Mouse (Mus musculus) limb, embryonic 15.5 days (tissue): ENCODE data around the gene Grm3. TPM values are rescaled to one million over a fixed set of nuclear protein-coding genes. Genes with fewer than 3 reads are reported as not detected.

Experiments used
- ATAC-seq: fragments of 200-750 bp; cut with Nextera tagmentation; 2 replicates; pipeline ENCODE4 v1.8.0; 2017; ENCODE audit warnings: low read depth, moderate TSS enrichment; ENCODE audit not compliant: insufficient number of reproducible peaks, low FRiP score, low TSS enrichment
- H3K27ac ChIP-seq: fragments of 300-500 bp; sonication (generic); 2 replicates; pipeline ENCODE4 v1.5.1; 2015; ENCODE audit warnings: moderate library complexity, mild to moderate bottlenecking, inconsistent platforms
- H3K27me3 ChIP-seq: fragments of 300-500 bp; sonication (generic); 2 replicates; pipeline ENCODE4 v1.6.1; 2015; ENCODE audit warnings: inconsistent platforms
- H3K36me3 ChIP-seq: fragments of 300-500 bp; sonication (generic); 2 replicates; pipeline ENCODE4 v1.6.1; 2015; ENCODE audit warnings: inconsistent platforms
- H3K4me1 ChIP-seq: fragments of 300-500 bp; sonication (generic); 2 replicates; pipeline ENCODE4 v1.6.1; 2015; ENCODE audit warnings: inconsistent platforms
- H3K4me2 ChIP-seq: fragments of 300-500 bp; sonication (generic); 2 replicates; pipeline ENCODE4 v1.6.1; 2015; ENCODE audit warnings: mild to moderate bottlenecking, inconsistent platforms
- H3K4me3 ChIP-seq: fragments of 300-500 bp; sonication (generic); 2 replicates; pipeline ENCODE4 v1.5.1; 2015; ENCODE audit warnings: mild to moderate bottlenecking, inconsistent platforms
- H3K9ac ChIP-seq: fragments of 300-500 bp; sonication (generic); 2 replicates; pipeline ENCODE4 v1.6.1; 2015; ENCODE audit warnings: inconsistent platforms
- H3K9me3 ChIP-seq: fragments of 300-500 bp; sonication (generic); 2 replicates; pipeline ENCODE4 v1.6.1; 2016; ENCODE audit warnings: inconsistent platforms
- WGBS: fragments of 180-500 bp; shearing (Covaris S2); methylation state at CpG from one replicate; pipeline ENCODE4 v1.1.7; 2015; 5-methylcytosine and 5-hydroxymethylcytosine counted together
- polyA plus RNA-seq: library from polyadenylated mRNA; unstranded; fragments of >200 nt; fragmentation: Nextera tagmentation; extraction: Ambion mirVana; gene quantifications from 2 replicates; pipeline ENCODE4 v1.2.1, GENCODE M21; 2015

Grm3 gene
- polyA plus RNA-seq, 1 experiment from 2014 or later = 0.92 TPM

- no peak overlapping the region for H3K4me2 ChIP-seq
- no peaks in the 10 kb centered on the region for H3K27me3 ChIP-seq
- no peaks in the 10 kb centered on the region for H3K4me1 ChIP-seq
- no peaks in the 10 kb centered on the region for H3K36me3 ChIP-seq
- no peak overlapping the region for H3K27ac ChIP-seq
- WGBS = 69% methylated on average over 3 of the region's 3 CpGs
- no peaks in the 10 kb centered on the region for H3K9me3 ChIP-seq
- ATAC-seq = no peak
- H3K4me3 ChIP-seq = no peak overlapping the region
- no peak overlapping the region for H3K9ac ChIP-seq
These were observed 103.4 kb downstream of the Grm3 start for GRCm38 (mm10) chr5:9621417-9622067.

GRCm38 (mm10) chr5:9579021-9579420, 145.9 kb downstream of the Grm3 start:
- Histone ChIP-seq H3K4me3 (no peak overlapping the region), H3K9ac (no peak overlapping the region), H3K4me2 (no peak overlapping the region), H3K36me3 (no peaks in the 10 kb centered on the region), H3K27ac (no peak overlapping the region), H3K4me1 (no peaks in the 10 kb centered on the region), H3K9me3 (no peaks in the 10 kb centered on the region), H3K27me3 (no peaks in the 10 kb centered on the region)
- WGBS = 31% methylated on average over 2 of the region's 2 CpGs
- ATAC-seq = no peak

- H3K9ac ChIP-seq = no peak overlapping the region
- no peak for ATAC-seq
- no peak overlapping the region for H3K27ac ChIP-seq
- WGBS = 70% methylated on average over 2 of the region's 2 CpGs
- H3K4me3 ChIP-seq = no peak overlapping the region
- no peaks in the 10 kb centered on the region for H3K36me3 ChIP-seq
- no peaks in the 10 kb centered on the region for H3K4me1 ChIP-seq
- H3K27me3 ChIP-seq = no peaks in the 10 kb centered on the region
- no peak overlapping the region for H3K4me2 ChIP-seq
- no peaks in the 10 kb centered on the region for H3K9me3 ChIP-seq
These were observed 146.4 kb downstream of the Grm3 start for GRCm38 (mm10) chr5:9578571-9578970.

- no peak overlapping the region for H3K27ac ChIP-seq
- no peaks in the 10 kb centered on the region for H3K4me1 ChIP-seq
- ATAC-seq = no peak
- no peak overlapping the region for H3K4me2 ChIP-seq
- no peaks in the 10 kb centered on the region for H3K36me3 ChIP-seq
- H3K9me3 ChIP-seq = no peaks in the 10 kb centered on the region
- no peak overlapping the region for H3K4me3 ChIP-seq
- 81% methylated on average over 6 of the region's 6 CpGs for WGBS
- H3K27me3 ChIP-seq = no peaks in the 10 kb centered on the region
- no peak overlapping the region for H3K9ac ChIP-seq
These were observed 154.0 kb downstream of the Grm3 start for GRCm38 (mm10) chr5:9570946-9571345.

GRCm38 (mm10) chr5:9557706-9558105, 167.3 kb downstream of the Grm3 start:
- Histone ChIP-seq H3K36me3 (no peaks in the 10 kb centered on the region), H3K4me2 (no peak overlapping the region), H3K4me3 (no peak overlapping the region), H3K9ac (no peak overlapping the region), H3K27ac (no peak overlapping the region), H3K27me3 (no peaks in the 10 kb centered on the region), H3K9me3 (no peaks in the 10 kb centered on the region), H3K4me1 (no peaks in the 10 kb centered on the region)
- WGBS = 46% methylated on average over 3 of the region's 3 CpGs
- no peak for ATAC-seq

- H3K4me1 ChIP-seq = no peaks in the 10 kb centered on the region
- no peaks in the 10 kb centered on the region for H3K36me3 ChIP-seq
- H3K27me3 ChIP-seq = no peaks in the 10 kb centered on the region
- H3K4me3 ChIP-seq = no peak overlapping the region
- ATAC-seq = no peak
- no peak overlapping the region for H3K4me2 ChIP-seq
- no peaks in the 10 kb centered on the region for H3K9me3 ChIP-seq
- H3K9ac ChIP-seq = no peak overlapping the region
- H3K27ac ChIP-seq = no peak overlapping the region
- WGBS = 24% methylated on average over 8 of the region's 8 CpGs
These were observed 184.0 kb downstream of the Grm3 start for GRCm38 (mm10) chr5:9540822-9541557.

GRCm38 (mm10) chr5:9525507-9525906, 199.5 kb downstream of the Grm3 start:
- no peaks in the 10 kb centered on the region for H3K27me3 ChIP-seq
- H3K27ac ChIP-seq = no peak overlapping the region
- H3K9me3 ChIP-seq = no peaks in the 10 kb centered on the region
- H3K4me2 ChIP-seq = no peak overlapping the region
- H3K4me1 ChIP-seq = no peaks in the 10 kb centered on the region
- 82% methylated on average over 4 of the region's 4 CpGs for WGBS
- ATAC-seq = no peak
- no peaks in the 10 kb centered on the region for H3K36me3 ChIP-seq
- H3K9ac ChIP-seq = no peak overlapping the region
- H3K4me3 ChIP-seq = no peak overlapping the region

GRCm38 (mm10) chr5:9511027-9511426, 213.9 kb downstream of the Grm3 start:
- H3K36me3 ChIP-seq = no peaks in the 10 kb centered on the region
- WGBS = 78% methylated on average over 1 of the region's 1 CpGs
- no peak overlapping the region for H3K4me3 ChIP-seq
- H3K27me3 ChIP-seq = no peaks in the 10 kb centered on the region
- H3K4me2 ChIP-seq = no peak overlapping the region
- no peak overlapping the region for H3K9ac ChIP-seq
- no peak overlapping the region for H3K27ac ChIP-seq
- no peak for ATAC-seq
- no peaks in the 10 kb centered on the region for H3K9me3 ChIP-seq
- H3K4me1 ChIP-seq = no peaks in the 10 kb centered on the region

GRCm38 (mm10) chr5:9497235-9497634, 227.7 kb downstream of the Grm3 start:
- 75% methylated on average over 4 of the region's 4 CpGs for WGBS
- Histone ChIP-seq H3K9me3 (no peaks in the 10 kb centered on the region), H3K4me1 (no peaks in the 10 kb centered on the region), H3K4me2 (no peak overlapping the region), H3K4me3 (no peak overlapping the region), H3K36me3 (no peaks in the 10 kb centered on the region), H3K27me3 (no peaks in the 10 kb centered on the region), H3K9ac (no peak overlapping the region), H3K27ac (no peak overlapping the region)
- no peak for ATAC-seq

GRCm38 (mm10) chr5:9495456-9495855, 229.5 kb downstream of the Grm3 start:
- no peaks in the 10 kb centered on the region for H3K9me3 ChIP-seq
- no peak overlapping the region for H3K4me2 ChIP-seq
- no peaks in the 10 kb centered on the region for H3K36me3 ChIP-seq
- no peaks in the 10 kb centered on the region for H3K27me3 ChIP-seq
- no peak overlapping the region for H3K9ac ChIP-seq
- no peak overlapping the region for H3K27ac ChIP-seq
- H3K4me1 ChIP-seq = no peaks in the 10 kb centered on the region
- no peak for ATAC-seq
- 20% methylated on average over 5 of the region's 5 CpGs for WGBS
- no peak overlapping the region for H3K4me3 ChIP-seq

- H3K4me2 ChIP-seq = no peak overlapping the region
These were observed 247.4 kb downstream of the Grm3 start for GRCm38 (mm10) chr5:9477587-9477986.

GRCm38 (mm10) chr5:9453298-9453697, 271.7 kb downstream of the Grm3 start:
- Histone ChIP-seq H3K27me3 (no peaks in the 10 kb centered on the region), H3K9me3 (no peaks in the 10 kb centered on the region), H3K4me3 (no peak overlapping the region), H3K9ac (no peak overlapping the region), H3K4me2 (no peak overlapping the region), H3K36me3 (no peaks in the 10 kb centered on the region), H3K4me1 (no peaks in the 10 kb centered on the region), H3K27ac (no peak overlapping the region)
- WGBS = 87% methylated on average over 2 of the region's 2 CpGs
- ATAC-seq = no peak

More at GRCm38 (mm10) chr5:9477587-9477986, 247.4 kb downstream of the Grm3 start:
- no peak for ATAC-seq
- no peak overlapping the region for H3K9ac ChIP-seq
- no peaks in the 10 kb centered on the region for H3K36me3 ChIP-seq
- WGBS = 83% methylated on average over 3 of the region's 3 CpGs
- no peak overlapping the region for H3K27ac ChIP-seq
- H3K4me1 ChIP-seq = no peaks in the 10 kb centered on the region
- no peak overlapping the region for H3K4me3 ChIP-seq
- no peaks in the 10 kb centered on the region for H3K27me3 ChIP-seq
- H3K9me3 ChIP-seq = no peaks in the 10 kb centered on the region
